Mouse (Mus musculus) midbrain, embryonic 11.5 days (tissue): Measurements from ENCODE around the gene C530025M09Rik. TPM values are rescaled to one million over a fixed set of nuclear protein-coding genes. Genes with fewer than 3 reads are reported as not detected.

Experiments
- ATAC-seq: fragments of 200-750 bp; cut with Nextera tagmentation; 2 replicates; pipeline ENCODE4 v1.8.0; 2017; ENCODE audit warnings: moderate TSS enrichment, moderate library complexity; ENCODE audit not compliant: low FRiP score
- DNase-seq: peaks from one replicate; pipeline ENCODE4 v3.0.0; 2015; ENCODE audit warnings: low spot score; ENCODE audit errors: missing footprints
- H3K27ac ChIP-seq: fragments of 300-500 bp; sonication (generic); 2 replicates; pipeline ENCODE4 v1.5.1; 2014; ENCODE audit warnings: low read depth, low read length
- H3K27me3 ChIP-seq: fragments of 300-500 bp; sonication (generic); 2 replicates; pipeline ENCODE4 v1.6.1; 2014; ENCODE audit warnings: mild to moderate bottlenecking, low read length, moderate library complexity, mixed read lengths; ENCODE audit not compliant: control insufficient read depth, insufficient read depth
- H3K36me3 ChIP-seq: fragments of 300-500 bp; sonication (generic); 2 replicates; pipeline ENCODE4 v1.6.1; 2014; ENCODE audit warnings: mild to moderate bottlenecking, low read length, moderate library complexity, mixed read lengths; ENCODE audit not compliant: control insufficient read depth, insufficient read depth
- H3K4me1 ChIP-seq: fragments of 300-500 bp; sonication (generic); 2 replicates; pipeline ENCODE4 v1.6.1; 2014; ENCODE audit warnings: low read length; ENCODE audit not compliant: control insufficient read depth, insufficient read depth
- H3K4me2 ChIP-seq: fragments of 300-500 bp; sonication (generic); 2 replicates; pipeline ENCODE4 v1.6.1; 2014; ENCODE audit warnings: mild to moderate bottlenecking, moderate library complexity
- H3K4me3 ChIP-seq: fragments of 300-500 bp; sonication (generic); 2 replicates; pipeline ENCODE4 v1.5.1; 2014; ENCODE audit warnings: low read depth, low read length
- H3K9ac ChIP-seq: fragments of 300-500 bp; sonication (generic); 2 replicates; pipeline ENCODE4 v1.6.1; 2014; ENCODE audit warnings: low read length
- H3K9me3 ChIP-seq: fragments of 300-500 bp; sonication (generic); 2 replicates; pipeline ENCODE4 v1.6.1; 2016; ENCODE audit warnings: low read length; ENCODE audit not compliant: control insufficient read depth
- WGBS: fragments of 180-500 bp; shearing (Covaris S2); extraction: QIAGEN DNeasy Blood & Tissue Kit; methylation state at CpG from one replicate; pipeline ENCODE4 v1.1.7; 2014; 5-methylcytosine and 5-hydroxymethylcytosine counted together
- polyA plus RNA-seq: library from polyadenylated mRNA; unstranded; fragments of >200 nt; fragmentation: Nextera tagmentation; extraction: Ambion mirVana; gene quantifications from 2 replicates; pipeline ENCODE4 v1.2.1, GENCODE M21; 2014

The C530025M09Rik gene
- polyA plus RNA-seq, 1 experiment from 2014 or later: not detected

- no peaks in the 10 kb centered on the region for H3K4me1 ChIP-seq
- 86% methylated on average over 2 of the region's 2 CpGs for WGBS
- H3K27me3 ChIP-seq: no peaks in the 10 kb centered on the region
- H3K9me3 ChIP-seq: no peaks in the 10 kb centered on the region
- no peak for DNase-seq
- H3K27ac ChIP-seq: no peak overlapping the region
- H3K36me3 ChIP-seq: no peaks in the 10 kb centered on the region
- no peak for ATAC-seq
- H3K4me2 ChIP-seq: no peak overlapping the region
- no peak overlapping the region for H3K9ac ChIP-seq
- H3K4me3 ChIP-seq: no peak overlapping the region
These were observed 8.7 kb upstream of the C530025M09Rik start for GRCm38 (mm10) chr2:149839666-149840065.

- H3K4me3 ChIP-seq: no peak overlapping the region
- H3K36me3 ChIP-seq: no peaks in the 10 kb centered on the region
- H3K4me2 ChIP-seq: no peak overlapping the region
- no peak overlapping the region for H3K9ac ChIP-seq
- no peaks in the 10 kb centered on the region for H3K4me1 ChIP-seq
- no peaks in the 10 kb centered on the region for H3K9me3 ChIP-seq
- WGBS: 87% methylated on average over 2 of the region's 2 CpGs
- no peak overlapping the region for H3K27ac ChIP-seq
- DNase-seq: no peak
- H3K27me3 ChIP-seq: peaks cover 13% of the 10 kb centered on the region
- no peak for ATAC-seq
These were observed 5.6 kb upstream of the C530025M09Rik start for GRCm38 (mm10) chr2:149836471-149837135.

- WGBS: 85% methylated on average over 1 of the region's 1 CpGs
- Histone ChIP-seq H3K27ac (no peak overlapping the region), H3K4me1 (no peaks in the 10 kb centered on the region), H3K9ac (no peak overlapping the region), H3K27me3 (peaks cover 23% of the 10 kb centered on the region), H3K4me3 (no peak overlapping the region), H3K4me2 (no peak overlapping the region), H3K36me3 (no peaks in the 10 kb centered on the region), H3K9me3 (no peaks in the 10 kb centered on the region)
- ATAC-seq (no peak), DNase-seq (no peak)
These were observed 4.1 kb upstream of the C530025M09Rik start for GRCm38 (mm10) chr2:149835091-149835490.

- peak; percentile 87 for DNase-seq
- Histone ChIP-seq H3K9ac (no peak overlapping the region), H3K36me3 (no peaks in the 10 kb centered on the region), H3K4me1 (no peaks in the 10 kb centered on the region), H3K27me3 (peaks cover 32% of the 10 kb centered on the region), H3K4me2 (peak overlapping the region; percentile 96), H3K9me3 (no peaks in the 10 kb centered on the region), H3K27ac (no peak overlapping the region), H3K4me3 (peak overlapping the region; percentile 58)
- 8% methylated on average over 5 of the region's 5 CpGs for WGBS
- no peak for ATAC-seq
These were observed 1.3 kb upstream of the C530025M09Rik start for GRCm38 (mm10) chr2:149832301-149832700.

- Histone ChIP-seq H3K36me3 (no peaks in the 10 kb centered on the region), H3K27ac (no peak overlapping the region), H3K9ac (peak overlapping the region; percentile 52), H3K27me3 (peaks cover 32% of the 10 kb centered on the region), H3K4me2 (peak overlapping the region; percentile 96), H3K4me3 (peak overlapping the region; percentile 58), H3K9me3 (no peaks in the 10 kb centered on the region), H3K4me1 (no peaks in the 10 kb centered on the region)
- DNase-seq (peak; percentile 93), ATAC-seq (no peak; the same call in none of the 2 replicates)
- under 1% methylated on average over 29 of the region's 29 CpGs for WGBS
These were observed 639 bp upstream of the C530025M09Rik start for GRCm38 (mm10) chr2:149831459-149832245.

- Histone ChIP-seq H3K36me3 (no peaks in the 10 kb centered on the region), H3K4me2 (peak overlapping the region; percentile 96), H3K4me3 (peak overlapping the region; percentile 58), H3K4me1 (no peaks in the 10 kb centered on the region), H3K27ac (no peak overlapping the region), H3K27me3 (peaks cover 32% of the 10 kb centered on the region), H3K9ac (peak overlapping the region; percentile 52), H3K9me3 (no peaks in the 10 kb centered on the region)
- ATAC-seq: peak; percentile 52
- WGBS: under 1% methylated on average over 26 of the region's 26 CpGs
- DNase-seq: peak; percentile 96
These were observed 968 bp downstream of the C530025M09Rik start for GRCm38 (mm10) chr2:149829955-149830535.

- Histone ChIP-seq H3K4me2 (peak within 1 kb of the TSS; percentile 96), H3K4me3 (peak within 1 kb of the TSS; percentile 58), H3K9me3 (no peaks in the 10 kb centered on the region), H3K9ac (peak within 1 kb of the TSS; percentile 52), H3K27ac (no peak within 1 kb of the TSS), H3K27me3 (peaks cover 32% of the 10 kb centered on the region), H3K36me3 (no peaks in the 10 kb centered on the region), H3K4me1 (no peaks in the 10 kb centered on the region)
- no peak for DNase-seq
- WGBS: 80% methylated on average over 2 of the region's 2 CpGs
- ATAC-seq: no peak
These were observed 2.1 kb downstream of the C530025M09Rik start, which contains the start of gene Syndig1 for GRCm38 (mm10) chr2:149828911-149829310. Syndig1 (plus strand) TSS chr2:149829211.

GRCm38 (mm10) chr2:149820201-149820600, 10.8 kb downstream of the C530025M09Rik start:
- H3K36me3 ChIP-seq: no peaks in the 10 kb centered on the region
- no peaks in the 10 kb centered on the region for H3K27me3 ChIP-seq
- no peaks in the 10 kb centered on the region for H3K4me1 ChIP-seq
- 0 out of 2 replicates have a peak, but pooled peaks have one; percentile 30 for ATAC-seq
- 34% methylated on average over 2 of the region's 2 CpGs for WGBS
- H3K4me2 ChIP-seq: no peak overlapping the region
- no peak overlapping the region for H3K27ac ChIP-seq
- no peak for DNase-seq
- H3K4me3 ChIP-seq: no peak overlapping the region
- H3K9ac ChIP-seq: no peak overlapping the region
- H3K9me3 ChIP-seq: no peaks in the 10 kb centered on the region

GRCm38 (mm10) chr2:149819751-149820150, 11.3 kb downstream of the C530025M09Rik start:
- no peak for ATAC-seq
- Histone ChIP-seq H3K27me3 (no peaks in the 10 kb centered on the region), H3K9ac (no peak overlapping the region), H3K36me3 (no peaks in the 10 kb centered on the region), H3K4me2 (no peak overlapping the region), H3K4me3 (no peak overlapping the region), H3K27ac (no peak overlapping the region), H3K4me1 (no peaks in the 10 kb centered on the region), H3K9me3 (no peaks in the 10 kb centered on the region)
- DNase-seq: no peak
- WGBS: 85% methylated on average over 3 of the region's 3 CpGs
